Mouse (Mus musculus) stomach, embryonic 14.5 days (tissue): Measurements from ENCODE around the gene Olfr957. TPM values are rescaled to one million over a fixed set of nuclear protein-coding genes. Genes with fewer than 3 reads are reported as not detected.

ENCODE experiments used
- ATAC-seq: fragments of 200-750 bp; cut with Nextera tagmentation; 2 replicates; pipeline ENCODE4 v1.8.0; 2017; ENCODE audit warnings: low read depth, moderate TSS enrichment; ENCODE audit not compliant: insufficient number of reproducible peaks, insufficient read depth, low FRiP score
- H3K27ac ChIP-seq: fragments of 300-500 bp; sonication (generic); 2 replicates; pipeline ENCODE4 v1.5.1; 2014; ENCODE audit warnings: mild to moderate bottlenecking, low read length, moderate library complexity, mixed read lengths
- H3K27me3 ChIP-seq: fragments of 300-500 bp; sonication (generic); 2 replicates; pipeline ENCODE4 v1.6.1; 2014; ENCODE audit warnings: low read length, control low read depth, mixed read lengths; ENCODE audit not compliant: control insufficient read depth, insufficient read depth
- H3K36me3 ChIP-seq: fragments of 300-500 bp; sonication (generic); 2 replicates; pipeline ENCODE4 v1.6.1; 2014; ENCODE audit warnings: mild to moderate bottlenecking, control low read depth, low read length, moderate library complexity, mixed read lengths; ENCODE audit not compliant: control insufficient read depth, insufficient read depth
- H3K4me1 ChIP-seq: fragments of 300-500 bp; sonication (generic); 2 replicates; pipeline ENCODE4 v1.6.1; 2014; ENCODE audit warnings: low read length, control low read depth, mixed read lengths; ENCODE audit not compliant: control insufficient read depth, insufficient read depth
- H3K4me2 ChIP-seq: fragments of 300-500 bp; sonication (generic); replicated peaks from 2 replicates; pipeline ENCODE4 v1.6.1; 2014; ENCODE audit warnings: low read depth, low read length, control low read depth
- H3K4me3 ChIP-seq: fragments of 300-500 bp; sonication (generic); 2 replicates; pipeline ENCODE4 v1.5.1; 2014; ENCODE audit warnings: low read depth, low read length, control low read depth
- H3K9ac ChIP-seq: fragments of 300-500 bp; sonication (generic); replicated peaks from 2 replicates; pipeline ENCODE4 v1.6.1; 2014; ENCODE audit warnings: low read depth, mild to moderate bottlenecking, control low read depth, low read length, moderate library complexity, mixed read lengths
- H3K9me3 ChIP-seq: fragments of 300-500 bp; sonication (generic); 2 replicates; pipeline ENCODE4 v1.6.1; 2016; ENCODE audit warnings: low read depth, low read length, control low read depth; ENCODE audit not compliant: control insufficient read depth
- WGBS: fragments of 180-500 bp; shearing (Covaris S2); extraction: QIAGEN DNeasy Blood & Tissue Kit; methylation state at CpG from one replicate; pipeline ENCODE4 v1.1.7; 2014; 5-methylcytosine and 5-hydroxymethylcytosine counted together
- polyA plus RNA-seq: library from polyadenylated mRNA; unstranded; fragments of >200 nt; fragmentation: Nextera tagmentation; extraction: Ambion mirVana; gene quantifications from 2 replicates; pipeline ENCODE4 v1.2.1, GENCODE M21; 2014

The Olfr957 gene
- polyA plus RNA-seq, 1 experiment from 2014 or later = not detected

DNA sequence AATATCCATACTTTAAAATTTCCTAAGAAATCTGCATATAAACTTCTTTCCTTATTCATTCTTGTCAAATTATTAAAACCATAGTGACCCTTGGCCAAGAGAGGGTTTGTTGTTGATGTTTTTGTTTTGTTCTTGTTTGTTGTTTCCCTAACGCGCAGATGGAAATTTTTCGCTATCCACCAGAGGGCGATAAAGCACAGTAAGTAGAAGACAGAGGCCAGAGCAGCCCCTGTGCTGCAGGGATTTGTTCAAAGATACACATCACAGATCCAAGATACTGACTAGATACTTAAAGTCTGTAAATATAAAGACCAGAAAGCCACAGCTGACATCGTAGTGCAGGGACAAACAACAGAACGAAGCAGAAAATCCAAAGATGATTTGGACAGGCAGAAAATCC is 6.6 kb downstream of the Olfr957 start:
- 7% methylated on average over 6 of the region's 6 CpGs for WGBS
- Histone ChIP-seq H3K36me3 (no peaks in the 10 kb centered on the region), H3K4me3 (no peak overlapping the region)

DNA sequence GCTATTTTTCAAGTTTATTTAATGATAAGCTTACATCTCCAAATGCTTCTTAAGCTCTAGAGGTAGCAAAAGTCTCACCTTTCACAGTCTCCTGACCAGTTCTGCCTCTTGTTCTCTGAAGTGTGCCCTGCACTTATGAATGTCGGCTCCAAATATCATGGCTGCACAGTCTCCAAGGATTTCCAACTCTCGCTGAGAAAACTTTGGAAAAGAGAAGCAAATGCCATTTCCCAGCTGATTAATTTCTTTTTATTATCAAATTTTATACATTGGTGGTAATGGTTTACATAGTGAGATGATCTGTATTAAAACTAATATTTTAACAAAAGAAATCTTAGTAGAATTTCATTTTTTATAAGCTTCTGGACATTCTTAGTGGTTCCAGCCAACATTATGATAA is 21.7 kb downstream of the Olfr957 start, which contains the start of gene Olfr44:
Gene Olfr44 (minus strand): TSS at position 101 of the 400 bp plus-strand sequence.
- no peak within 1 kb of the TSS for H3K9ac ChIP-seq
- no peak within 1 kb of the TSS for H3K27ac ChIP-seq
- ATAC-seq = no peak
- WGBS = 83% methylated on average over 2 of the region's 2 CpGs
- H3K36me3 ChIP-seq = no peaks in the 10 kb centered on the region
- no peak within 1 kb of the TSS for H3K4me3 ChIP-seq
- no peaks in the 10 kb centered on the region for H3K4me1 ChIP-seq
- no peaks in the 10 kb centered on the region for H3K9me3 ChIP-seq
- no peaks in the 10 kb centered on the region for H3K27me3 ChIP-seq
- H3K4me2 ChIP-seq = no peak within 1 kb of the TSS

More for the DNA sequence above, 6.6 kb downstream of the Olfr957 start:
- no peak for ATAC-seq
- Histone ChIP-seq H3K4me2 (no peak overlapping the region), H3K9me3 (no peaks in the 10 kb centered on the region), H3K27ac (no peak overlapping the region), H3K27me3 (no peaks in the 10 kb centered on the region), H3K9ac (no peak overlapping the region), H3K4me1 (no peaks in the 10 kb centered on the region)

DNA sequence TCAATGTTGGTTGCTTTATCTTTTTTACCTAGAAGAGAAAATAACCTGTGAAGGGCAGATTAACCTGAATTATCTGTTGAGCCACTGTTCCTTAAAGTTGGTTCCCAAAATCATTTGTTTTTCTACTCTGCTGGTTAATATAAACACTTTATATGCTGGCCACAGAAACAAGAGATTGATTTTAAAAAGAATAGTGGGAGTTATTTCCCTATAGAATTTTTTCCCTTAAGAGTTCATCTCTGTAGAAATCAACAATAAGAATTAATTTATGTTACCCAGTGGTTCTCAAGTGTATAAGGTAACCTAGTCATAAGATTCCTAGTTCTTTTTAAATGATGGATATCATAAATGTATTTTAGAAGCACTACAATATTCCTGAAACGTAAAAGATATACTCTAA is 43.8 kb downstream of the Olfr957 start, which contains the start of gene Olfr955:
Gene Olfr955 (minus strand): TSS at position 101 of the 400 bp plus-strand sequence.
- 44% methylated on average over 1 of the region's 1 CpGs for WGBS
- no peak for ATAC-seq

More for the DNA sequence above, 43.8 kb downstream of the Olfr957 start, which contains the start of gene Olfr955:
- no peak within 1 kb of the TSS for H3K9ac ChIP-seq
- H3K4me1 ChIP-seq = no peaks in the 10 kb centered on the region
- no peaks in the 10 kb centered on the region for H3K27me3 ChIP-seq
- H3K9me3 ChIP-seq = no peaks in the 10 kb centered on the region
- H3K36me3 ChIP-seq = no peaks in the 10 kb centered on the region
- H3K4me3 ChIP-seq = no peak within 1 kb of the TSS
- no peak within 1 kb of the TSS for H3K4me2 ChIP-seq
- no peak within 1 kb of the TSS for H3K27ac ChIP-seq

Other genes with a start within 250 kb of the Olfr957 start
- gene Olfr945, start 239.0 kb downstream of the Olfr957 start, polyA plus RNA-seq = not detected in 2 replicates
- gene Olfr948, start 189.8 kb downstream of the Olfr957 start, polyA plus RNA-seq = not detected in 2 replicates
- not detected in 2 replicates for gene Olfr951, start 128.4 kb downstream of the Olfr957 start, polyA plus RNA-seq
- not detected in 2 replicates for gene Olfr952, start 88.7 kb downstream of the Olfr957 start, polyA plus RNA-seq
- not detected in 2 replicates for gene Olfr954, start 59.1 kb downstream of the Olfr957 start, polyA plus RNA-seq
- not detected in 2 replicates for gene Olfr955, start 43.9 kb downstream of the Olfr957 start, polyA plus RNA-seq
- not detected in 2 replicates for gene Olfr44, start 21.8 kb downstream of the Olfr957 start, polyA plus RNA-seq
- not detected in 2 replicates for gene Olfr958, start 38.2 kb upstream of the Olfr957 start, polyA plus RNA-seq
- gene Olfr959, start 59.8 kb upstream of the Olfr957 start, polyA plus RNA-seq = not detected in 2 replicates
- gene AW551984, start 88.6 kb upstream of the Olfr957 start, polyA plus RNA-seq = 34.6 and 39.9 TPM in 2 replicates
- not detected in 2 replicates for gene Olfr148, start 94.8 kb upstream of the Olfr957 start, polyA plus RNA-seq
- gene Olfr960, start 105.6 kb upstream of the Olfr957 start, polyA plus RNA-seq = not detected in 2 replicates
- gene Olfr961, start 129.3 kb upstream of the Olfr957 start, polyA plus RNA-seq = not detected in 2 replicates
- not detected in 2 replicates for gene Olfr963, start 151.4 kb upstream of the Olfr957 start, polyA plus RNA-seq
- not detected in 2 replicates for gene Olfr149, start 191.3 kb upstream of the Olfr957 start, polyA plus RNA-seq
- gene Olfr965, start 195.5 kb upstream of the Olfr957 start, polyA plus RNA-seq = not detected in 2 replicates
- not detected in 2 replicates for gene Olfr150, start 215.2 kb upstream of the Olfr957 start, polyA plus RNA-seq
- gene Olfr967, start 230.4 kb upstream of the Olfr957 start, polyA plus RNA-seq = not detected in 2 replicates